ENCODE assay signal across 7 mouse cellular contexts in genomic region chr19:41980819-41981594, GRCm38 (mm10). TPM values are rescaled to one million over a fixed set of nuclear protein-coding genes. Genes with fewer than 3 reads are reported as not detected.
DNase-seq lines count a peak whose midpoint lies in the region; ATAC-seq lines count a peak whose summit lies in the region.

TSS of gene Mms19 (minus strand) at chr19:41981157.

- H3K36me3 ChIP-seq in embryonic facial prominence, embryonic 11.5 days (replicated peaks; ENCODE audit: control insufficient read depth, insufficient read depth, low read depth, low read length), result no peaks in the 10 kb centered on the region
- no peaks in the 10 kb centered on the region for H3K36me3 ChIP-seq in limb, embryonic 11.5 days (ENCODE audit: control insufficient read depth, insufficient read depth, low read length)
- H3K36me3 ChIP-seq in midbrain, embryonic 14.5 days (ENCODE audit: control insufficient read depth, insufficient read depth, low read length), result no peaks in the 10 kb centered on the region

- no peaks in the 10 kb centered on the region; the same call in 1 of the 2 replicates for H3K27me3 ChIP-seq in embryonic facial prominence, embryonic 11.5 days (ENCODE audit: control insufficient read depth, insufficient read depth, low read length)
- no peaks in the 10 kb centered on the region for H3K27me3 ChIP-seq in limb, embryonic 11.5 days (ENCODE audit: control insufficient read depth, insufficient read depth, low read length)
- peaks cover 10% of the 10 kb centered on the region for H3K27me3 ChIP-seq in midbrain, embryonic 14.5 days (ENCODE audit: control insufficient read depth, insufficient read depth, low read length)

- DNase-seq in adrenal gland, postnatal 14 days, result peak; percentile 99
- DNase-seq in embryonic facial prominence, embryonic 11.5 days (ENCODE audit: low spot score), result peak; percentile 100
- DNase-seq in heart, adult 11 months, result peak; percentile 100
- peak; percentile 100 for DNase-seq in kidney, adult 18-20 months
- peak; percentile 99 for DNase-seq in limb, embryonic 11.5 days (ENCODE audit: low spot score)
- DNase-seq in midbrain, embryonic 14.5 days, result peak; percentile 100
- peak; percentile 99 for DNase-seq in spleen, adult 18-20 months

- peak within 1 kb of the TSS; percentile 77 for H3K27ac ChIP-seq in embryonic facial prominence, embryonic 11.5 days (replicated peaks; ENCODE audit: low read depth, low read length)
- peak within 1 kb of the TSS; percentile 44 for H3K27ac ChIP-seq in limb, embryonic 11.5 days (replicated peaks; ENCODE audit: low read depth, low read length)
- H3K27ac ChIP-seq in midbrain, embryonic 14.5 days (replicated peaks; ENCODE audit: low read depth, low read length), result peak within 1 kb of the TSS; percentile 64

- no peaks in the 10 kb centered on the region for H3K9me3 ChIP-seq in embryonic facial prominence, embryonic 11.5 days (replicated peaks; ENCODE audit: control insufficient read depth, low read length)
- H3K9me3 ChIP-seq in limb, embryonic 11.5 days (ENCODE audit: control insufficient read depth, low read length), result no peaks in the 10 kb centered on the region
- H3K9me3 ChIP-seq in midbrain, embryonic 14.5 days (ENCODE audit: control insufficient read depth, low read length), result no peaks in the 10 kb centered on the region

- H3K4me3 ChIP-seq in embryonic facial prominence, embryonic 11.5 days (ENCODE audit: low read depth, low read length), result peak within 1 kb of the TSS; percentile 84
- peak within 1 kb of the TSS; percentile 86 for H3K4me3 ChIP-seq in limb, embryonic 11.5 days (ENCODE audit: low read depth, low read length)
- H3K4me3 ChIP-seq in midbrain, embryonic 14.5 days (replicated peaks; ENCODE audit: low read depth, low read length), result peak within 1 kb of the TSS; percentile 83

- H3K4me1 ChIP-seq in embryonic facial prominence, embryonic 11.5 days (ENCODE audit: control insufficient read depth, insufficient read depth, low read length), result peaks cover 2% of the 10 kb centered on the region; the same call in 1 of the 2 replicates
- H3K4me1 ChIP-seq in limb, embryonic 11.5 days (ENCODE audit: control insufficient read depth, insufficient read depth, low read length), result peaks cover 12% of the 10 kb centered on the region; the same call in 1 of the 2 replicates
- H3K4me1 ChIP-seq in midbrain, embryonic 14.5 days (ENCODE audit: control insufficient read depth, insufficient read depth, low read length), result 0 out of 2 replicates have a peak, but pooled peaks cover 7% of the 10 kb centered on the region

- H3K4me2 ChIP-seq in embryonic facial prominence, embryonic 11.5 days (ENCODE audit: low read depth, low read length), result peak within 1 kb of the TSS; percentile 99
- H3K4me2 ChIP-seq in limb, embryonic 11.5 days (ENCODE audit: low read depth, severe bottlenecking), result peak within 1 kb of the TSS; percentile 63
- H3K4me2 ChIP-seq in midbrain, embryonic 14.5 days (ENCODE audit: low read length), result peak within 1 kb of the TSS; percentile 100

- peak within 1 kb of the TSS; percentile 77 for H3K9ac ChIP-seq in embryonic facial prominence, embryonic 11.5 days (replicated peaks; ENCODE audit: low read length)
- H3K9ac ChIP-seq in limb, embryonic 11.5 days (ENCODE audit: low read length), result peak within 1 kb of the TSS; percentile 44
- peak within 1 kb of the TSS; percentile 73 for H3K9ac ChIP-seq in midbrain, embryonic 14.5 days (replicated peaks; ENCODE audit: low read length)

- under 1% methylated on average over 51 of the region's 68 CpGs for WGBS in embryonic facial prominence, embryonic 11.5 days
- WGBS in limb, embryonic 11.5 days, result under 1% methylated on average over 60 of the region's 68 CpGs
- under 1% methylated on average over 68 of the region's 68 CpGs for WGBS in midbrain, embryonic 14.5 days

- ATAC-seq in embryonic facial prominence, embryonic 11.5 days (replicated peaks; ENCODE audit: insufficient number of reproducible peaks, low FRiP score, low TSS enrichment, low read depth), result peak; percentile 95
- peak; percentile 97 for ATAC-seq in limb, embryonic 11.5 days (ENCODE audit: insufficient number of reproducible peaks, low FRiP score, low TSS enrichment, low read depth)
- ATAC-seq in midbrain, embryonic 14.5 days (ENCODE audit: low FRiP score, low TSS enrichment), result peak; percentile 95

RNA-seq across cellular contexts. Expression of gene Mms19, which starts in this region (rescaled TPM):
- 19.9 and 22.2 TPM in 2 replicates for total RNA-seq in adrenal gland, postnatal 14 days (2021)
- 37.8 and 39.1 TPM in 2 replicates for polyA plus RNA-seq in embryonic facial prominence, embryonic 11.5 days (2014; fragmentation: Nextera tagmentation; extraction: Ambion mirVana)
- polyA plus RNA-seq in limb, embryonic 11.5 days (2014; fragmentation: Nextera tagmentation; extraction: Ambion mirVana), result 40.1 and 50.5 TPM in 2 replicates
- polyA plus RNA-seq in midbrain, embryonic 14.5 days (2014; fragmentation: Nextera tagmentation; extraction: Ambion mirVana), result 28.1 and 30.4 TPM in 2 replicates

Comparison
In these comparisons a context has a peak if more than half of its experiments do, and no peak if none do; other contexts are left out.
1. Peak in every context shown above with its lines: DNase-seq, ATAC-seq, H3K4me3 ChIP-seq and H3K27ac ChIP-seq.